Mouse (Mus musculus) erythroblast, embryonic 14.5 days (primary cell): ENCODE results near the gene Olfr78. TPM values are rescaled to one million over a fixed set of nuclear protein-coding genes. Genes with fewer than 3 reads are reported as not detected.

Source experiments
- H3K27me3 ChIP-seq: 2 replicates; pipeline ENCODE4 v1.6.1; 2012; ENCODE audit warnings: inconsistent platforms; ENCODE audit not compliant: control insufficient read depth
- H3K36me3 ChIP-seq: 2 replicates; pipeline ENCODE4 v1.6.1; 2012; ENCODE audit warnings: mild to moderate bottlenecking, inconsistent platforms; ENCODE audit not compliant: control insufficient read depth
- H3K4me1 ChIP-seq: 2 replicates; pipeline ENCODE4 v1.6.1; 2012; ENCODE audit warnings: inconsistent platforms; ENCODE audit not compliant: control insufficient read depth
- H3K4me3 ChIP-seq: replicated peaks from 2 replicates; pipeline ENCODE3; 2012; ENCODE audit warnings: moderate library complexity, mild to moderate bottlenecking, inconsistent platforms
- H3K9me3 ChIP-seq: 2 replicates; pipeline ENCODE4 v1.6.1; 2012; ENCODE audit warnings: low read length, inconsistent platforms, mixed read lengths; ENCODE audit not compliant: control insufficient read depth
- GATA1 ChIP-seq: IDR thresholded peaks from 2 replicates; pipeline ENCODE4 v1.6.1; 2012; ENCODE audit warnings: low read length, inconsistent platforms, mixed read lengths
- TAL1 ChIP-seq: IDR thresholded peaks from 3 replicates; pipeline ENCODE4 v1.6.1; 2012; ENCODE audit warnings: low read length, inconsistent platforms, mixed read lengths
- polyA plus RNA-seq: library from polyadenylated mRNA; stranded (reverse); fragments of >175 nt; gene quantifications from 2 replicates; pipeline ENCODE4 v1.2.3, GENCODE M21; 2012

The Olfr78 gene
- 0.04 TPM in 1 of 2 replicates, not detected in the other for polyA plus RNA-seq

- no peak for TF ChIP-seq TAL1
- no peak for TF ChIP-seq GATA1
- Histone ChIP-seq H3K36me3 (no peaks in the 10 kb centered on the region), H3K4me1 (no peaks in the 10 kb centered on the region), H3K27me3 (no peaks in the 10 kb centered on the region), H3K9me3 (no peaks in the 10 kb centered on the region), H3K4me3 (no peak within 1 kb of the TSS)
Observed at GRCm38 (mm10) chr7:102759266-102759665, at the start of gene Olfr78, which contains the start of gene Olfr560. Olfr78 (minus strand) TSS chr7:102759471. Olfr560 (minus strand) TSS chr7:102759366.

GRCm38 (mm10) chr7:102803180-102803579 is 43.9 kb upstream of the Olfr78 start, which contains the start of gene Olfr564:
Olfr564 (plus strand) TSS chr7:102803480.
- Histone ChIP-seq H3K4me3 (no peak within 1 kb of the TSS), H3K9me3 (no peaks in the 10 kb centered on the region), H3K36me3 (no peaks in the 10 kb centered on the region), H3K27me3 (no peaks in the 10 kb centered on the region), H3K4me1 (no peaks in the 10 kb centered on the region)
- TF ChIP-seq GATA1 (no peak), TAL1 (no peak)

- no peaks in the 10 kb centered on the region for H3K36me3 ChIP-seq
- H3K9me3 ChIP-seq, result no peaks in the 10 kb centered on the region
- no peaks in the 10 kb centered on the region for H3K27me3 ChIP-seq
- no peak for TF ChIP-seq GATA1
- TF ChIP-seq TAL1, result no peak
- H3K4me3 ChIP-seq, result no peak within 1 kb of the TSS
- no peaks in the 10 kb centered on the region for H3K4me1 ChIP-seq
Observed at GRCm38 (mm10) chr7:102770921-102771320, 11.7 kb upstream of the Olfr78 start, which contains the start of gene Olfr561. Olfr561 (plus strand) TSS chr7:102771221.

- Histone ChIP-seq H3K27me3 (no peaks in the 10 kb centered on the region), H3K36me3 (no peaks in the 10 kb centered on the region), H3K9me3 (no peaks in the 10 kb centered on the region), H3K4me1 (no peaks in the 10 kb centered on the region), H3K4me3 (no peak overlapping the region)
- TF ChIP-seq GATA1 (no peak), TAL1 (no peak)
Observed at GRCm38 (mm10) chr7:102752086-102752485, 7.2 kb downstream of the Olfr78 start.

- TF ChIP-seq GATA1, result no peak
- TF ChIP-seq TAL1, result no peak
- H3K27me3 ChIP-seq, result no peaks in the 10 kb centered on the region
- H3K36me3 ChIP-seq, result no peaks in the 10 kb centered on the region
- no peaks in the 10 kb centered on the region for H3K9me3 ChIP-seq
- H3K4me1 ChIP-seq, result no peaks in the 10 kb centered on the region
- H3K4me3 ChIP-seq, result no peak overlapping the region
Observed at GRCm38 (mm10) chr7:102737705-102738104, 21.6 kb downstream of the Olfr78 start.

- Histone ChIP-seq H3K9me3 (no peaks in the 10 kb centered on the region), H3K4me3 (no peak overlapping the region), H3K36me3 (no peaks in the 10 kb centered on the region), H3K4me1 (no peaks in the 10 kb centered on the region), H3K27me3 (no peaks in the 10 kb centered on the region)
- TF ChIP-seq TAL1 (no peak), GATA1 (no peak)
Observed at GRCm38 (mm10) chr7:102733793-102734192, 25.5 kb downstream of the Olfr78 start.

GRCm38 (mm10) chr7:102727391-102727790 is 31.9 kb downstream of the Olfr78 start, which contains the start of gene Olfr559:
Olfr559 (minus strand) TSS chr7:102727491.
- H3K27me3 ChIP-seq, result no peaks in the 10 kb centered on the region
- H3K9me3 ChIP-seq, result no peaks in the 10 kb centered on the region
- H3K4me1 ChIP-seq, result no peaks in the 10 kb centered on the region
- no peak for TF ChIP-seq GATA1
- no peak for TF ChIP-seq TAL1
- H3K4me3 ChIP-seq, result no peak within 1 kb of the TSS
- no peaks in the 10 kb centered on the region for H3K36me3 ChIP-seq

GRCm38 (mm10) chr7:102718970-102719369 is 40.3 kb downstream of the Olfr78 start, which contains the start of gene Olfr33:
Olfr33 (minus strand) TSS chr7:102719070.
- Histone ChIP-seq H3K4me3 (no peak within 1 kb of the TSS), H3K27me3 (no peaks in the 10 kb centered on the region), H3K4me1 (no peaks in the 10 kb centered on the region), H3K36me3 (no peaks in the 10 kb centered on the region), H3K9me3 (no peaks in the 10 kb centered on the region)
- TF ChIP-seq TAL1, result no peak
- TF ChIP-seq GATA1, result no peak

- H3K9me3 ChIP-seq, result no peaks in the 10 kb centered on the region
- TF ChIP-seq TAL1 (no peak), GATA1 (no peak)
- H3K4me1 ChIP-seq, result no peaks in the 10 kb centered on the region
- H3K36me3 ChIP-seq, result no peaks in the 10 kb centered on the region
- no peak within 1 kb of the TSS for H3K4me3 ChIP-seq
- H3K27me3 ChIP-seq, result no peaks in the 10 kb centered on the region
Observed at GRCm38 (mm10) chr7:102701915-102702314, 57.4 kb downstream of the Olfr78 start, which contains the start of gene Olfr558. Olfr558 (plus strand) TSS chr7:102702215.

GRCm38 (mm10) chr7:102698461-102698860 is 60.8 kb downstream of the Olfr78 start:
- Histone ChIP-seq H3K9me3 (no peaks in the 10 kb centered on the region), H3K36me3 (no peaks in the 10 kb centered on the region), H3K4me1 (no peaks in the 10 kb centered on the region), H3K4me3 (no peak overlapping the region), H3K27me3 (no peaks in the 10 kb centered on the region)
- TF ChIP-seq TAL1 (no peak), GATA1 (no peak)
